Mouse (Mus musculus) ovary, adult 10 weeks (tissue): ENCODE data around the gene Rnf145. TPM values are rescaled to one million over a fixed set of nuclear protein-coding genes. Genes with fewer than 3 reads are reported as not detected.

Source experiments
- polyA plus RNA-seq: library from polyadenylated mRNA; stranded (reverse); fragments of 350-450 nt; fragmentation: Illumina TruSeq; extraction: RNeasy Lipid Tissue Mini Kit (QIAGEN cat#74804); gene quantifications from one replicate; pipeline ENCODE4 v1.2.3, GENCODE M21; 2014

Rnf145 gene
- 37.6 TPM for polyA plus RNA-seq

DNA sequence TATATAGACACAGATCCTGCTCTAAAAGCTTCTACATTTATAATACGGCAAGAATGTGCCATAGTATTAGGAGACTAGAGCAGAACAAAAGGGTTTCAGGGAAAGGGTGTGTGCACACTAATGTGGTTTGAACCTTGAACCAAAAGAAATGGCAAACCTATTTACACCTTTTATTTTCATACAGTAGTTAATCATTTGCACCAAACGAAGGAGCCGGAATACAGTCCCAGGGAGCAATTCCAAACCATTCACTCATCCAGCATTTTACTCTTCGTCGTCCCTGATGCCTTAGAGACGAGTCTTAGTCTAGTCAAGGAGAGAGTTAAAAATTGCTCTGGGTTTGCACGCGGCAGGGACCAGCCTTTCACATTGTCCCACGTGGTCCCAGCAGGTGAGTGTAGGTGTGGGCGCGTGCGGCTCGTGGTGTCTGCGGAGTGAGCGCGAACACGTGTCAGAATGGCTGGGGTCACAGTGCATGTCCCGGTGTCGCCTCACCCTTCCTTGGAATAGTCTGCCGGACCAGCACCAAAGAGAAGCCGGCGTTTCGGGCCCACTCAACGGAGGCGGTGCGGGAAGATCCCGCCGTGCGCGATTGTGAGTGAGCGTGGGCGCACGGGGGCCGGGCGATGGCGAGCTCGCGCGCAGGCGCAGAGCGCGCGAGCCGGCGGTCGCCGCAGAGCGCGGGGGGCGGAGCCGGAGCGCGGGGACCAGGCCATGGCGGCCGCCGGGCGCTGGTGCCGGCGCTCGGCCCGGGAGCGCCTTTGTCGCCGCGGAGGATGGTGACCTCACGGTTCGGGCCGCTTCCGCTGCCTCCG, at the start of gene Rnf145:
Gene Rnf145, plus strand, starts transcription at position 684 of the 815 bp plus-strand sequence.

DNA sequence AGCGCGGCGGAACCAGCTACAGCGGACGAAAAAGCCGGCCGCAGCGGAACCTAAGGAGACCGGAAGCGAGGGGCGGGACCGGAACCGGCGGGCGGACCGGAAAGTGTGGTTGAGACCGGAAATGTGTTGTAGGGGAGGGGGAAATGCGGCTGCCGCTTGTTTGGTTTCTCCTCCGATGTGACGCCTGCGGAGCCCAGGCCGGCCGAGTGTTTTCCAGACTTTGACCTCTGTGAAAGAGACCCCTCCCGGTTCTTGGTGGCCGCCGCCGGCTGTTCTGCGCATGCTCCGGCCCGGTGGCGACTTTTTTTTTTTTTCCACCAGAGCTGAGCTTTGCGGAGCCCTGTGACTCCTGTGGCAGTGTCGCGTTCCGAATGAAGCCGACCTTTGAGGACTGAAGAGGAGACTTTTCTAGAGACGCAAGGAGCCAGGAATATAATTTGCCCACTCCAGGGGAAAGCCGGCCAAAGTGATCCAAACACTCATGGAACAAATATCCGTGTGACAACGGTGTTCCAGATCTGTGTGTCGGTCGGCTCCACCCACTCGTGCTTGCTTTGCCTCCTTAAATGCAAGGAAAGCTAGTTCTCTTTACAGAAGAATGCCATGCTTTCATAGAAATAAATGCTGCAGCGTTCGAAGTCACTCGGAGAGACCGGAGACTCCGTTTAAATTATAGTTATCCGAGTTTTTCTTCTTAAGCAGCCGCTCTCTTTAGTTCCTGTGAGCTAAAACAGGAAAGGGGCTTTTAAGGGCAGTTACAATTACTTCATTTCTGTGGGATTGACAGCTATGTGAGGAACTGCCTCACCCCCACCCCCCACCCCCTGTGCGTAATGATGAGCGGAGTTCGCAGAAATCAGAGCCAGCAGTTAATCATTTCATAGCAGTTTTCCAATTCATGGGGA, 48.1 kb upstream of the Rnf145 start, which contains the start of gene Ublcp1:
Gene Ublcp1, minus strand, starts transcription at position 67 of the 905 bp plus-strand sequence.

Other genes starting within 250 kb of the Rnf145 start
- gene Il12b, start 118.9 kb upstream of the Rnf145 start, polyA plus RNA-seq = 0.31 TPM
- 115 TPM for gene Ublcp1, start 48.5 kb upstream of the Rnf145 start, polyA plus RNA-seq
- gene Ebf1, start 98.4 kb downstream of the Rnf145 start, polyA plus RNA-seq = 11.0 TPM